Comparison of ENCODE assay signal across 8 mouse cellular contexts in genomic region chr13:55210971-55211220, GRCm38 (mm10). TPM values are rescaled to one million over a fixed set of nuclear protein-coding genes. Genes with fewer than 3 reads are reported as not detected.
DNase-seq lines count a peak whose midpoint lies in the region; ATAC-seq and TF ChIP-seq lines count a peak whose summit lies in the region.

No protein-coding gene starts in this region.

- peaks cover 15% of the 10 kb centered on the region; the same call in 1 of the 2 replicates for H3K4me1 ChIP-seq in lung, postnatal 0 days (ENCODE audit: insufficient read depth, low read depth, low read length)
- peaks cover 39% of the 10 kb centered on the region for H3K4me1 ChIP-seq in liver, postnatal 0 days (ENCODE audit: insufficient read depth)

- H3K9me3 ChIP-seq in lung, postnatal 0 days (ENCODE audit: low read length), result no peaks in the 10 kb centered on the region
- H3K9me3 ChIP-seq in liver, postnatal 0 days (ENCODE audit: low read length), result no peaks in the 10 kb centered on the region

- intact Hi-C loops in heart, postnatal 10 days (cut with DNase I), result loop anchor here (10.0 kb wide), 1 partner anchor 234 kb away; the partner anchor contains the start of gene Grk6

- peak overlapping the region; percentile 98 for H3K27ac ChIP-seq in lung, postnatal 0 days (ENCODE audit: low read length)
- peak overlapping the region; percentile 98 for H3K27ac ChIP-seq in liver, postnatal 0 days (ENCODE audit: low read depth)

- no peak for TF ChIP-seq EP300 in lung, postnatal 0 days (IDR thresholded peaks at IDR 0.05)
- no peak for TF ChIP-seq EP300 in liver, postnatal 0 days (IDR thresholded peaks at IDR 0.05; ENCODE audit: low read depth)

- ATAC-seq in lung, postnatal 0 days, result peak; percentile 55
- ATAC-seq in liver, postnatal 0 days, result peak; percentile 68

- WGBS in lung, postnatal 0 days, result 4% methylated on average over 17 of the region's 17 CpGs
- under 1% methylated on average over 17 of the region's 17 CpGs for WGBS in liver, postnatal 0 days (ENCODE audit: insufficient replicate concordance)

- no peaks in the 10 kb centered on the region for H3K27me3 ChIP-seq in lung, postnatal 0 days (replicated peaks; ENCODE audit: insufficient read depth, low read length)
- H3K27me3 ChIP-seq in liver, postnatal 0 days (ENCODE audit: insufficient read depth, low read length), result no peaks in the 10 kb centered on the region

- H3K36me3 ChIP-seq in lung, postnatal 0 days (ENCODE audit: insufficient read depth, low read length), result peaks cover 2% of the 10 kb centered on the region; the same call in 1 of the 2 replicates
- H3K36me3 ChIP-seq in liver, postnatal 0 days (replicated peaks; ENCODE audit: insufficient read depth, low read length), result peaks cover 16% of the 10 kb centered on the region

- peak overlapping the region; percentile 81 for H3K4me2 ChIP-seq in lung, postnatal 0 days (replicated peaks; ENCODE audit: low read depth, low read length)
- H3K4me2 ChIP-seq in liver, postnatal 0 days (ENCODE audit: low read depth, low read length), result peak overlapping the region; percentile 74

- H3K4me3 ChIP-seq in lung, postnatal 0 days (ENCODE audit: low read depth, low read length), result peak overlapping the region; percentile 75
- H3K4me3 ChIP-seq in liver, postnatal 0 days (ENCODE audit: low read depth, low read length), result peak overlapping the region; percentile 79

- TF ChIP-seq CTCF in lung, postnatal 0 days (IDR thresholded peaks at IDR 0.05), result no peak
- no peak for TF ChIP-seq CTCF in liver, postnatal 0 days (IDR thresholded peaks at IDR 0.05; ENCODE audit: low read depth)

- DNase-seq in adrenal gland, adult 2 months, result peak; percentile 89
- no peak for DNase-seq in adrenal gland, postnatal 14 days
- DNase-seq in lung, postnatal 0 days (ENCODE audit: low spot score), result peak; percentile 73
- DNase-seq in lung, postnatal 14 days, result no peak
- DNase-seq in heart, postnatal 10 days, result peak; percentile 85 to 87
- no peak for DNase-seq in liver, postnatal 0 days
- no peak for DNase-seq in adipocyte (ENCODE audit: low spot score)
- DNase-seq in gastrocnemius, adult 8-10 months (ENCODE audit: low spot score in 2 of 2), result no peak

- peak overlapping the region; percentile 88 for H3K9ac ChIP-seq in lung, postnatal 0 days (replicated peaks; ENCODE audit: low read depth)
- peak overlapping the region; percentile 94 for H3K9ac ChIP-seq in liver, postnatal 0 days (replicated peaks)

RNA-seq across cellular contexts. Expression of gene Nsd1, which starts 1.3 kb away (rescaled TPM):
- 10 to 100 TPM; 76.6 to 96.6 TPM for total RNA-seq in adrenal gland, adult 2 months (2021)
- polyA plus RNA-seq in adrenal gland, adult 2 months (2012; rRNA removed), result 10.6 and 13.9 TPM in 2 replicates
- total RNA-seq in adrenal gland, postnatal 14 days (2021), result 120 and 132 TPM in 2 replicates
- polyA plus RNA-seq in lung, postnatal 0 days (2015; fragmentation: Nextera tagmentation; extraction: Ambion mirVana), result 52.4 and 55.7 TPM in 2 replicates
- total RNA-seq in heart, postnatal 10 days (2021), result 10 to 100 TPM; 88.2 to 97.9 TPM
- 18.6 and 20.6 TPM in 2 replicates for polyA plus RNA-seq in liver, postnatal 0 days (2015; fragmentation: Nextera tagmentation; extraction: Ambion mirVana)
- total RNA-seq in gastrocnemius, adult 8-10 months (2022), result 10 to 100 TPM; 43.6 to 62.2 (median 47.4) TPM

RNA-seq across cellular contexts. Expression of gene Fgfr4, which starts 58.5 kb away (rescaled TPM):
- 10 to 100 TPM; 29.4 to 41.2 TPM for total RNA-seq in adrenal gland, adult 2 months (2021)
- polyA plus RNA-seq in adrenal gland, adult 2 months (2012; rRNA removed), result 46.5 and 82.7 TPM in 2 replicates
- 39.2 and 46.7 TPM in 2 replicates for total RNA-seq in adrenal gland, postnatal 14 days (2021)
- 18.9 and 19.3 TPM in 2 replicates for polyA plus RNA-seq in lung, postnatal 0 days (2015; fragmentation: Nextera tagmentation; extraction: Ambion mirVana)
- under 1 TPM; 0.30 to 0.53 TPM for total RNA-seq in heart, postnatal 10 days (2021)
- polyA plus RNA-seq in liver, postnatal 0 days (2015; fragmentation: Nextera tagmentation; extraction: Ambion mirVana), result 4.9 and 5.1 TPM in 2 replicates
- total RNA-seq in gastrocnemius, adult 8-10 months (2022), result 1 to 10 TPM in 3 of 4 experiments, under 1 TPM in 1; 0.62 to 1.4 (median 1.4) TPM

Comparison
In these comparisons a context has a peak if more than half of its experiments do, and no peak if none do; other contexts are left out.
1. DNase-seq: peak in adrenal gland, adult 2 months (single experiment), lung, postnatal 0 days (single experiment) and heart, postnatal 10 days (2 of 2); none in adrenal gland, postnatal 14 days (single experiment), lung, postnatal 14 days (single experiment), liver, postnatal 0 days (single experiment), adipocyte (single experiment) and gastrocnemius, adult 8-10 months (0 of 2).
2. RNA of gene Fgfr4, which starts 58.5 kb away (total RNA-seq): 29.4 to 41.2 TPM in adrenal gland, adult 2 months and 39.2 to 46.7 TPM in adrenal gland, postnatal 14 days; 0.62 to 1.4 TPM in gastrocnemius, adult 8-10 months and 0.30 to 0.53 TPM in heart, postnatal 10 days; every median in the first group is over 10 times any median in the second.